ENCODE assay signal across 17 mouse cellular contexts in the genomic region with DNA sequence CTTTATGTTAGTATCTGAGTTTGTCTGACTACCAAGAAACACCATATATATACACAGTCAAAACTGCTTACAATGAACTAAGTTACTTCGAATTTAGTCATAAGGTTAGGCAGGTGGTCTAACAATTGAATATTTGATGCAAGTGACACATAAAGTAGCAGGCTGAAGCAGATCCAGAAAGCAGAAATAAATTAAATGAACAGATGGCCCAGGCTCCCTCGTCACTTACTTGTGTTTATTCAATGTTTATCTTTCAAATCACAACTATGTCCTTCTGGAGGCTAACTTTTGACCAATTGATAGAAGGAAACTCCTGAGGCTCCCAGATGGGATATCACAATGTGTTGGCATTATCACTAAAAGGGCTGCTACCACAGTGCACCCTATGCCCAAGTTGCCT.
"Had no signal": no experiment of that assay in that cellular context is flagged by ENCODE, and none has a peak within 500 bp of the region (broad histone marks: within the 10 kb centered on the region; RNA-seq: fewer than 3 reads in every experiment).

No protein-coding gene starts in this region.

- ATAC-seq: lung, postnatal 0 days; midbrain, embryonic 13.5 days; midbrain, embryonic 15.5 days had no signal

- H3K27me3 ChIP-seq: lung, embryonic 15.5 days; megakaryocyte, embryonic 14.5 days; midbrain, embryonic 13.5 days; midbrain, embryonic 15.5 days; neural tube, embryonic 12.5 days; stomach, embryonic 15.5 days had no signal

- H3K4me2 ChIP-seq: lung, embryonic 15.5 days; midbrain, embryonic 11.5 days; midbrain, embryonic 13.5 days; midbrain, embryonic 15.5 days; neural tube, embryonic 12.5 days; stomach, embryonic 15.5 days had no signal

- H3K4me3 ChIP-seq: lung, embryonic 15.5 days; megakaryocyte, embryonic 14.5 days; midbrain, embryonic 13.5 days; midbrain, embryonic 15.5 days; neural tube, embryonic 12.5 days; stomach, embryonic 15.5 days had no signal

- H3K27ac ChIP-seq: lung, embryonic 15.5 days; macrophage; midbrain, embryonic 13.5 days; midbrain, embryonic 15.5 days; neural tube, embryonic 12.5 days; stomach, embryonic 15.5 days; stomach, postnatal 0 days had no signal

- H3K4me1 ChIP-seq: lung, embryonic 15.5 days; megakaryocyte, embryonic 14.5 days; midbrain, embryonic 15.5 days; neural tube, embryonic 12.5 days; stomach, embryonic 15.5 days had no signal

- H3K9ac ChIP-seq: lung, embryonic 15.5 days; midbrain, embryonic 13.5 days; midbrain, embryonic 15.5 days; neural tube, embryonic 12.5 days; stomach, embryonic 15.5 days had no signal

- DNase-seq: lung, adult 2 months; lung, postnatal 14 days; lung, postnatal 36 days; right cerebral cortex, postnatal 14 days; thymus, adult 2 months; thymus, postnatal 25 days; thymus, postnatal 4 days had no signal

- H3K36me3 ChIP-seq: lung, embryonic 15.5 days; midbrain, embryonic 13.5 days; midbrain, embryonic 15.5 days; neural tube, embryonic 12.5 days; stomach, embryonic 15.5 days had no signal

- H3K9me3 ChIP-seq: lung, embryonic 15.5 days; megakaryocyte, embryonic 14.5 days; midbrain, embryonic 13.5 days; midbrain, embryonic 15.5 days; neural tube, embryonic 12.5 days; stomach, embryonic 15.5 days had no signal
